Mouse (Mus musculus): ENCODE measurements around the gene Nkg7. TPM values are rescaled to one million over a fixed set of nuclear protein-coding genes. Genes with fewer than 3 reads are reported as not detected.
A peak's percentile ranks its signal among the peaks of the same experiment; 100 is the strongest.

The Nkg7 gene
- polyA plus RNA-seq, 1 experiment from 2014 or later: 2.7 TPM

DNA sequence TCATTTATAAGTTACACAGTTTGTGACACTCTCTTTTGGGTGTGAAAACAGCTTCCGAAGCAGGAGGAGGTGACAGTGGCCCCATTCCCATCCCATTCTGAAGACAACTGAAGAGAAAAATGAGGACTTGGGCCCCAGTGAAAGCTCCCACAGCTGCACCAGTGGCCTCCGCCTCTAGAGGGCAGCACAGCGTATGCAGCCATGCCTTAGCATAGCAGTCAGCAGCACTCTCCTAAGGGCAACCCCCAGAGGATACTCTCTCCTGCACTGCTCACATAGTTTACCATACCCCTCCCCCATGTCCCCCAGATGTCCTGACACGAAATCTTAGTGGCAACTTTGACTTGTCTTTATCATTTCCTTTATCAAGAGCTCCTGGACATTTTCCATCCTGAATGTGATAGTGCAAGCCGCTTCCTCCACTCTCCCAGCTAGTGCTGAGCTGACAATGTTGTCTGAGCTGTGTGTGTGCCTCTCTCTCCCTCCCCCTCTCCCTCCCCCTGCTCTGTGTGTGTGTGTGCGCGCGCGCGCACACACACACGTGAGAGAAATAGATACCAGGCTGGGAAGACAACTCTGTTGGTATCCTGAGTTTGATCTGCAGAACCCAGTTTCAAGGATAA, 13.8 kb upstream of the Nkg7 start:
- Histone ChIP-seq H3K9me3 (replicated peaks; ENCODE audit: control insufficient read depth, low read length) (no peaks in the 10 kb centered on the region), H3K27me3 (ENCODE audit: control insufficient read depth, insufficient read depth, low read length) (no peaks in the 10 kb centered on the region), H3K36me3 (ENCODE audit: control insufficient read depth, insufficient read depth, low read length) (no peaks in the 10 kb centered on the region), H3K4me1 (ENCODE audit: control insufficient read depth, insufficient read depth, low read length) (no peaks in the 10 kb centered on the region), H3K9ac (ENCODE audit: low read length) (no peak overlapping the region), H3K27ac (ENCODE audit: low read length) (no peak overlapping the region), H3K4me3 (replicated peaks; ENCODE audit: low read length) (no peak overlapping the region), H3K4me2 (ENCODE audit: low read depth, low read length) (peak overlapping the region; percentile 5; the same call in 1 of the 2 replicates)
- 13% methylated on average over 11 of the region's 11 CpGs for WGBS
- ATAC-seq (ENCODE audit: insufficient read depth, low FRiP score): peak; percentile 87

DNA sequence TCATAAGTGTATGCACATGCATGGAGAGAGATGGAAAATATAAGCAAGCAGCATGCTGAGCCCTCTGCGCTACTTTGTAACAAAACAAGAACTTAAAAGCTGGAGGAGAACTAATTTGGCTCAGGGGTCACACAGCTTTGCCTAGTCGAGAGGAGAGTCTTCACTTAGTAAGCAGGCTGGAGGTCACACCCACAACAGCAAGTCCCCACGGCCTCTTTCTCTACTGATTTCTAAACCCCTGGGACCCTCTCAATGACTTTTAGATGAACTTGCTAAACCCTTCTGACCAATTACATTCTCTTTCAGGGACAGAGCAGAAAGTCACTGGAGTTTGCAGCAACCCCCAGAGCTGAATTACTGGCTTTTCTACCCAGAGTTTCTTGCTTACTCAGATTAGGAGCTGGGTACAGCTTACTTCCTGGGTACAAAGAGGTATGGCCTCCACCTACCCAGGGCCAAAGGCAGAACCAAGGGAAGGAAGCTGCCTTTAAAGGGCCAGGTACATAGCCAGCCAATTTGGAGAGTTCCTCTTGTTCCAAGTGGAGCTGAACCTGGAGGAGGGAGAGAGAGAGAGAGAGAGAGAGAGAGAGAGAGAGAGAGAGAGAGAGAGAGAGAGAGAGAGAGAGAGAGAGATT, 12.8 kb upstream of the Nkg7 start:
- no peak overlapping the region for H3K9ac ChIP-seq (ENCODE audit: low read length)
- H3K4me2 ChIP-seq (ENCODE audit: low read depth, low read length): no peak overlapping the region
- H3K9me3 ChIP-seq (replicated peaks; ENCODE audit: control insufficient read depth, low read length): no peaks in the 10 kb centered on the region
- no peak for ATAC-seq (ENCODE audit: insufficient read depth, low FRiP score)
- H3K4me1 ChIP-seq (ENCODE audit: control insufficient read depth, insufficient read depth, low read length): no peaks in the 10 kb centered on the region
- H3K27me3 ChIP-seq (ENCODE audit: control insufficient read depth, insufficient read depth, low read length): no peaks in the 10 kb centered on the region
- no peaks in the 10 kb centered on the region for H3K36me3 ChIP-seq (ENCODE audit: control insufficient read depth, insufficient read depth, low read length)
- H3K27ac ChIP-seq (ENCODE audit: low read length): no peak overlapping the region
- WGBS: 62% methylated on average over 3 of the region's 3 CpGs
- H3K4me3 ChIP-seq (replicated peaks; ENCODE audit: low read length): no peak overlapping the region

DNA sequence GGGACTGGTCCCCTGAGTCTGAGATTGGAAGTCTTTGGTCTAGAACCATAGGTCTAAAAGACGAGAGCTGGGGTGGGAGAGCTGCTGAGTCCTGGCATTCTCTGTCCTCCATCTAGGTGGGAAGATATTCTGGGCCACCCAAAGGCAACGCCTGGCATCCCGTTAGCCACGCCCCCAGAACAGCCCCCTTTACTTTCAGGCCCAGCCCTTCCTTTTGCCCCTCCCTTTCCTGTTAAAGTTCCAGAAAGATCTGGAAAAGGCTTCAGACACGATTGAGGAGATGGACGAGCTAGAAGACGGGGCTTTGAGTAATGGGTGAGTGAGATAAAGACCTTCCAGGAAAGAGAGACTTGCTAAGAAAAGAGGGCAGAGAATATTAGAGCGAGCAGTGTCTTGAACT, 9.5 kb upstream of the Nkg7 start, which contains the start of gene Lim2:
Lim2 (plus strand) TSS at position 265 of the 400 bp plus-strand sequence.
- H3K9me3 ChIP-seq (replicated peaks; ENCODE audit: control insufficient read depth, low read length): no peaks in the 10 kb centered on the region
- no peaks in the 10 kb centered on the region for H3K4me1 ChIP-seq (ENCODE audit: control insufficient read depth, insufficient read depth, low read length)
- 74% methylated on average over 8 of the region's 8 CpGs for WGBS
- H3K9ac ChIP-seq (ENCODE audit: low read length): no peak within 1 kb of the TSS
- H3K27me3 ChIP-seq (ENCODE audit: control insufficient read depth, insufficient read depth, low read length): no peaks in the 10 kb centered on the region
- H3K4me2 ChIP-seq (ENCODE audit: low read depth, low read length): no peak within 1 kb of the TSS
- H3K4me3 ChIP-seq (replicated peaks; ENCODE audit: low read length): no peak within 1 kb of the TSS
- H3K36me3 ChIP-seq (ENCODE audit: control insufficient read depth, insufficient read depth, low read length): no peaks in the 10 kb centered on the region
- ATAC-seq (ENCODE audit: insufficient read depth, low FRiP score): no peak
- H3K27ac ChIP-seq (ENCODE audit: low read length): no peak within 1 kb of the TSS

DNA sequence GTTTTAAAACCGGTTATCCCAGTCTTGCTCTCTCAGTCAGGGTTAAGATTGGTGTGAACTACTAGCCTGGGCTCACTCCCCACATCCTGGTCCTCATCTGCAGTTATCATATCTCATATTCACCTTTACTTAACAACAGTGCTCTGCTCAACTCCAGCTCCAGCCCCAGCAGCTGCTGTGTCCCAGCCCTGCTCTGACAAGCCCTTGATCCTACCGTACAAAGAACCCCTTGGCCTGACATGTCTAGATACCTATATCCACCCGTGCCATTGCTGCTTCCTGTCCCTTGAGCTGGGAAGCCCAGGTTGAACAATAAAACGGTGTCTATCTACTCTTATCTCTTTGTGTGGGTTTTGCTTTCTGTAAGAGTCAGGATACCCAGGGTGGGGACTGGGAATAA, 7.4 kb upstream of the Nkg7 start:
- H3K4me2 ChIP-seq (ENCODE audit: low read depth, low read length): no peak overlapping the region
- no peaks in the 10 kb centered on the region for H3K4me1 ChIP-seq (ENCODE audit: control insufficient read depth, insufficient read depth, low read length)
- ATAC-seq (ENCODE audit: insufficient read depth, low FRiP score): peak; percentile 37; the same call in 1 of the 2 replicates
- H3K27me3 ChIP-seq (ENCODE audit: control insufficient read depth, insufficient read depth, low read length): no peaks in the 10 kb centered on the region
- no peak overlapping the region for H3K4me3 ChIP-seq (replicated peaks; ENCODE audit: low read length)
- H3K9me3 ChIP-seq (replicated peaks; ENCODE audit: control insufficient read depth, low read length): no peaks in the 10 kb centered on the region
- H3K27ac ChIP-seq (ENCODE audit: low read length): no peak overlapping the region
- H3K36me3 ChIP-seq (ENCODE audit: control insufficient read depth, insufficient read depth, low read length): no peaks in the 10 kb centered on the region
- 38% methylated on average over 4 of the region's 4 CpGs for WGBS
- H3K9ac ChIP-seq (ENCODE audit: low read length): no peak overlapping the region

DNA sequence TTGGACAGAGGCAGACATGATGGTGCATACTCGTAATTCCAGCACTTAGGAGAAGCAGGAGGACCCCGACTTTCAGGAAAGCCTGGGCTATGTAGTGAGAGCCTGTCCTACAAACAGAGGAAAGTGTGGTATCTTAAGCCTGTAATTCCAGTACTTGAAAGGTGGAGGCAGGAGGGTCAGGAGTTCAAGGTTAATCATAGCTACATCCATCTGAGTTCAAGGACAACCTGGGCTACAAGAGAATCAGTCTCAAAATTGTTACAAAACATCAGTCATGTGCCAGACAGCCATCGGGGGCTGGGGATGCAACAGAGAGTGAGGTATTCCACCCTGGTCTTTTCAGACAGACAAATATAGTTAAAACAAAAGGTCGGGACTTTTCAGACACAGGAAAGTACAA, 4.0 kb upstream of the Nkg7 start:
- H3K4me1 ChIP-seq (ENCODE audit: control insufficient read depth, insufficient read depth, low read length): no peaks in the 10 kb centered on the region
- H3K27me3 ChIP-seq (ENCODE audit: control insufficient read depth, insufficient read depth, low read length): no peaks in the 10 kb centered on the region
- 71% methylated on average over 4 of the region's 4 CpGs for WGBS
- ATAC-seq (ENCODE audit: insufficient read depth, low FRiP score): no peak
- no peak overlapping the region for H3K4me3 ChIP-seq (replicated peaks; ENCODE audit: low read length)
- no peaks in the 10 kb centered on the region for H3K9me3 ChIP-seq (replicated peaks; ENCODE audit: control insufficient read depth, low read length)
- no peak overlapping the region for H3K4me2 ChIP-seq (ENCODE audit: low read depth, low read length)
- no peak overlapping the region for H3K27ac ChIP-seq (ENCODE audit: low read length)
- H3K36me3 ChIP-seq (ENCODE audit: control insufficient read depth, insufficient read depth, low read length): no peaks in the 10 kb centered on the region
- no peak overlapping the region for H3K9ac ChIP-seq (ENCODE audit: low read length)

DNA sequence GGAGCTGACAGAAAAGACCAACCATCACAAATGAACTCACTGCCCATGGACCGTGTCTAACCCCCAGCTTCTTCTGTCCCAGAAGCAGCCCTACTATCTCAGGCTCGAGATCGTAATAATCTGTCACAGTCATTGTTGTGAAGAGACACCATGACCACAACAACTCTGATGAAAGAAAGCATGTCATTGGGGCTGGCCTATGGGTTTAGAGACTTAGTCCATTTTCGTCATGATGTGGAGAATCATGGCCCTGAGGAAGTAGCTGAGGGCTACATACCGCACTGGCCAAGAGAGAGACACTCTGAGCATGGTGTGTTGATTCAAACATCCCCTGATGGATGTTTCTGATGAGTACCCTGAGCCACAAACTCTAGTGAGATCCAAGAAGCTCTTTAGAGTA, 2.2 kb upstream of the Nkg7 start:
- H3K4me1 ChIP-seq (ENCODE audit: control insufficient read depth, insufficient read depth, low read length): no peaks in the 10 kb centered on the region
- 86% methylated on average over 5 of the region's 5 CpGs for WGBS

DNA sequence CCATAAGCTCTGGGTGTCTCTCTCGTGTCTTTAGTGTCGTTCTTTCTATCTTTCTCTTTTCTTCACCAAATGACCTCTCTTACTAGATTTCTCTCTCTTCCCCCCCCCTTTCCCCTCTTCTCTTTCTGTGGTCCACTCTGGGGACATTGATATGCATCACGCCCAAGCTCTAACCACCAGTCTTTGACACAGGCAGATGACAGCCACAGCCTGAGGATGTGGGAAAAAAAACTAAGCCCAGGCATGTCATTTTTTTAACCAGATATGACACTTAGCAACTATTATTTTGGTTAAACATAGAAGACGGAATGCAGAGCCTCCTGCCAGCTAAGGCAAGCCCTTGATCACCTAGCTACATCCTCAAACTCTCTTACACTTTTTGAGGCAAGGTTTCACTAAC, 1.7 kb downstream of the Nkg7 start:
- no peaks in the 10 kb centered on the region for H3K36me3 ChIP-seq (ENCODE audit: control insufficient read depth, insufficient read depth, low read length)
- H3K4me3 ChIP-seq (replicated peaks; ENCODE audit: low read length): no peak overlapping the region
- H3K27me3 ChIP-seq (ENCODE audit: control insufficient read depth, insufficient read depth, low read length): no peaks in the 10 kb centered on the region
- H3K27ac ChIP-seq (ENCODE audit: low read length): no peak overlapping the region
- WGBS: 82% methylated on average over 4 of the region's 4 CpGs
- H3K9ac ChIP-seq (ENCODE audit: low read length): no peak overlapping the region
- peaks cover 6% of the 10 kb centered on the region for H3K4me1 ChIP-seq (ENCODE audit: control insufficient read depth, insufficient read depth, low read length)
- ATAC-seq (ENCODE audit: insufficient read depth, low FRiP score): no peak
- no peaks in the 10 kb centered on the region for H3K9me3 ChIP-seq (replicated peaks; ENCODE audit: control insufficient read depth, low read length)
- no peak overlapping the region for H3K4me2 ChIP-seq (ENCODE audit: low read depth, low read length)

More for the DNA sequence above, 2.2 kb upstream of the Nkg7 start:
- no peak for ATAC-seq (ENCODE audit: insufficient read depth, low FRiP score)
- H3K36me3 ChIP-seq (ENCODE audit: control insufficient read depth, insufficient read depth, low read length): no peaks in the 10 kb centered on the region
- H3K4me3 ChIP-seq (replicated peaks; ENCODE audit: low read length): no peak overlapping the region
- no peaks in the 10 kb centered on the region for H3K9me3 ChIP-seq (replicated peaks; ENCODE audit: control insufficient read depth, low read length)
- H3K4me2 ChIP-seq (ENCODE audit: low read depth, low read length): no peak overlapping the region
- H3K27me3 ChIP-seq (ENCODE audit: control insufficient read depth, insufficient read depth, low read length): no peaks in the 10 kb centered on the region
- H3K9ac ChIP-seq (ENCODE audit: low read length): no peak overlapping the region
- H3K27ac ChIP-seq (ENCODE audit: low read length): no peak overlapping the region

DNA sequence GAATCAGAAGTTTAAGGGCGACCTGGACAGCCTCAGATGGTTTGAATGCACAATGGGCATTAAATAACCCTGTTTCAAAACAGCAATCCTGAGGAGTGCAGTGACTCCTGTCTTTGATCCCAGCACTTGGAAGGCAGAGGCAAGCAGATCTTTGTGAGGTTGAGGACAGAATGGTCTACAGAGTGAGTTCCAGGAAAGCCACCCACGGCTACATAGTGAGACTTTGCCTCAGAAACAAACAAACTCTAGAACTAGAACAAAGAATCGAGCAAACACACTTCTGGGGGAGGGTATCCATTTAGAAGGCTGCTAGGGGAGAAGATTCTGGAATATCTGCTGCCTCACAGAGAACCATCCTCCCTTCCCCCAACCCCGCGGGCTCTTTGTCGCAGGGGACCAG, 3.6 kb downstream of the Nkg7 start, which contains the start of gene Cldnd2:
Cldnd2 (plus strand) TSS at position 301 of the 400 bp plus-strand sequence.
- Histone ChIP-seq H3K4me2 (ENCODE audit: low read depth, low read length) (no peak within 1 kb of the TSS), H3K4me1 (ENCODE audit: control insufficient read depth, insufficient read depth, low read length) (peaks cover 14% of the 10 kb centered on the region), H3K36me3 (ENCODE audit: control insufficient read depth, insufficient read depth, low read length) (no peaks in the 10 kb centered on the region), H3K4me3 (replicated peaks; ENCODE audit: low read length) (no peak within 1 kb of the TSS), H3K27ac (ENCODE audit: low read length) (no peak within 1 kb of the TSS), H3K9ac (ENCODE audit: low read length) (no peak within 1 kb of the TSS), H3K27me3 (ENCODE audit: control insufficient read depth, insufficient read depth, low read length) (no peaks in the 10 kb centered on the region), H3K9me3 (replicated peaks; ENCODE audit: control insufficient read depth, low read length) (no peaks in the 10 kb centered on the region)
- ATAC-seq (ENCODE audit: insufficient read depth, low FRiP score): no peak
- 82% methylated on average over 6 of the region's 6 CpGs for WGBS

DNA sequence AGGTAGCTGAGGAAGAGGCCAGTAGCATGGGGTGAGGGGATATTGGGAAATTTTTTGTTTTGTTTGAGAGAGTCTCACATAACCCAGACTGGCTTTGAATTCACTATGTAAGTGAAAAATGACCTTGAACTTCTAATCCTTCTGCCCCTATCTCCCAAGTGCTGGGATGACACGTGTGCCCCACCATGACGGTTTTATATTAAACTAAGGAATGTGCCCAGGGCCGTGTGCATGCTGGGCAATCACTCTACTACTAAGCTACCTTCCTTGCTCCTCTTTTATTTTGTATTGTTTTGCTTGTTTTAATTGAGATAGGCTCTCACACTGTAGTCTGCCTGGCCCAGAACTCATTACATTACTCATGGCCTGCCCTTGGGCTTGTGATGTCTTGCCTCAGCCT, 4.2 kb downstream of the Nkg7 start:
- H3K4me3 ChIP-seq (replicated peaks; ENCODE audit: low read length): no peak overlapping the region
- no peak overlapping the region for H3K9ac ChIP-seq (ENCODE audit: low read length)
- 77% methylated on average over 3 of the region's 3 CpGs for WGBS
- H3K36me3 ChIP-seq (ENCODE audit: control insufficient read depth, insufficient read depth, low read length): no peaks in the 10 kb centered on the region
- no peak overlapping the region for H3K4me2 ChIP-seq (ENCODE audit: low read depth, low read length)
- ATAC-seq (ENCODE audit: insufficient read depth, low FRiP score): no peak
- H3K27me3 ChIP-seq (ENCODE audit: control insufficient read depth, insufficient read depth, low read length): no peaks in the 10 kb centered on the region
- H3K4me1 ChIP-seq (ENCODE audit: control insufficient read depth, insufficient read depth, low read length): peaks cover 14% of the 10 kb centered on the region
- H3K9me3 ChIP-seq (replicated peaks; ENCODE audit: control insufficient read depth, low read length): no peaks in the 10 kb centered on the region
- H3K27ac ChIP-seq (ENCODE audit: low read length): no peak overlapping the region

All from stomach, embryonic 16.5 days (tissue).